Mouse (Mus musculus) midbrain, embryonic 14.5 days (tissue): ENCODE measurements around the gene Fggy. TPM values are rescaled to one million over a fixed set of nuclear protein-coding genes. Genes with fewer than 3 reads are reported as not detected.

ENCODE experiments used
- ATAC-seq: fragments of 200-750 bp; cut with Nextera tagmentation; 2 replicates; pipeline ENCODE4 v1.8.0; 2017; ENCODE audit warnings: moderate number of reproducible peaks, moderate library complexity; ENCODE audit not compliant: low FRiP score, low TSS enrichment
- DNase-seq: peaks from one replicate; pipeline ENCODE4 v3.0.0-alpha.2; 2015
- H3K27ac ChIP-seq: fragments of 300-500 bp; sonication (generic); replicated peaks from 2 replicates; pipeline ENCODE4 v1.5.1; 2014; ENCODE audit warnings: mild to moderate bottlenecking, low read depth, low read length, moderate library complexity
- H3K27me3 ChIP-seq: fragments of 300-500 bp; sonication (generic); 2 replicates; pipeline ENCODE4 v1.6.1; 2014; ENCODE audit warnings: low read length, control low read depth, mixed read lengths; ENCODE audit not compliant: control insufficient read depth, insufficient read depth
- H3K36me3 ChIP-seq: fragments of 300-500 bp; sonication (generic); 2 replicates; pipeline ENCODE4 v1.6.1; 2014; ENCODE audit warnings: low read length, control low read depth; ENCODE audit not compliant: control insufficient read depth, insufficient read depth
- H3K4me1 ChIP-seq: fragments of 300-500 bp; sonication (generic); 2 replicates; pipeline ENCODE4 v1.6.1; 2014; ENCODE audit warnings: mild to moderate bottlenecking, antibody characterized with exemption, low read length, control low read depth; ENCODE audit not compliant: control insufficient read depth, insufficient read depth
- H3K4me2 ChIP-seq: fragments of 300-500 bp; sonication (generic); 2 replicates; pipeline ENCODE4 v1.6.1; 2014; ENCODE audit warnings: mild to moderate bottlenecking, low read length, moderate library complexity
- H3K4me3 ChIP-seq: fragments of 300-500 bp; sonication (generic); replicated peaks from 2 replicates; pipeline ENCODE4 v1.5.1; 2014; ENCODE audit warnings: low read depth, low read length
- H3K9ac ChIP-seq: fragments of 300-500 bp; sonication (generic); replicated peaks from 2 replicates; pipeline ENCODE4 v1.6.1; 2014; ENCODE audit warnings: mild to moderate bottlenecking, low read length, moderate library complexity
- H3K9me3 ChIP-seq: fragments of 300-500 bp; sonication (generic); 2 replicates; pipeline ENCODE4 v1.6.1; 2016; ENCODE audit warnings: low read length, control low read depth, mixed read lengths; ENCODE audit not compliant: control insufficient read depth
- WGBS: fragments of 180-500 bp; shearing (Covaris S2); extraction: QIAGEN DNeasy Blood & Tissue Kit; methylation state at CpG from one replicate; pipeline ENCODE4 v1.1.7; 2014; 5-methylcytosine and 5-hydroxymethylcytosine counted together
- polyA plus RNA-seq: library from polyadenylated mRNA; unstranded; fragments of >200 nt; fragmentation: Nextera tagmentation; extraction: Ambion mirVana; gene quantifications from 2 replicates; pipeline ENCODE4 v1.2.1, GENCODE M21; 2014

The Fggy gene
- polyA plus RNA-seq, 1 experiment from 2014 or later: 8.8 TPM

- no peaks in the 10 kb centered on the region for H3K27me3 ChIP-seq
- ATAC-seq (no peak), DNase-seq (no peak)
- no peaks in the 10 kb centered on the region for H3K9me3 ChIP-seq
- H3K9ac ChIP-seq: no peak overlapping the region
- H3K4me1 ChIP-seq: no peaks in the 10 kb centered on the region
- WGBS: 89% methylated on average over 6 of the region's 6 CpGs
- no peak overlapping the region for H3K27ac ChIP-seq
- H3K36me3 ChIP-seq: no peaks in the 10 kb centered on the region
- H3K4me3 ChIP-seq: no peak overlapping the region
- H3K4me2 ChIP-seq: no peak overlapping the region
Observed at GRCm38 (mm10) chr4:95611390-95611789, 54.1 kb downstream of the Fggy start.

- Histone ChIP-seq H3K4me3 (no peak overlapping the region), H3K36me3 (no peaks in the 10 kb centered on the region), H3K27me3 (no peaks in the 10 kb centered on the region), H3K4me1 (no peaks in the 10 kb centered on the region), H3K9ac (no peak overlapping the region), H3K4me2 (no peak overlapping the region), H3K9me3 (no peaks in the 10 kb centered on the region), H3K27ac (no peak overlapping the region)
- DNase-seq (no peak), ATAC-seq (no peak)
- WGBS: 94% methylated on average over 3 of the region's 3 CpGs
Observed at GRCm38 (mm10) chr4:95621046-95621445, 63.7 kb downstream of the Fggy start.

GRCm38 (mm10) chr4:95624696-95625095 lies 67.4 kb downstream of the Fggy start:
- Histone ChIP-seq H3K4me3 (no peak overlapping the region), H3K36me3 (no peaks in the 10 kb centered on the region), H3K4me1 (no peaks in the 10 kb centered on the region), H3K27ac (no peak overlapping the region), H3K4me2 (no peak overlapping the region), H3K9me3 (no peaks in the 10 kb centered on the region), H3K27me3 (no peaks in the 10 kb centered on the region), H3K9ac (no peak overlapping the region)
- ATAC-seq (no peak), DNase-seq (no peak)
- WGBS: 97% methylated on average over 3 of the region's 3 CpGs

- 75% methylated on average over 4 of the region's 4 CpGs for WGBS
- DNase-seq (no peak), ATAC-seq (no peak)
- H3K4me1 ChIP-seq: no peaks in the 10 kb centered on the region
- no peak overlapping the region for H3K9ac ChIP-seq
- no peaks in the 10 kb centered on the region for H3K27me3 ChIP-seq
- H3K36me3 ChIP-seq: no peaks in the 10 kb centered on the region
- H3K27ac ChIP-seq: no peak overlapping the region
- H3K4me3 ChIP-seq: no peak overlapping the region
- no peak overlapping the region for H3K4me2 ChIP-seq
- H3K9me3 ChIP-seq: no peaks in the 10 kb centered on the region
Observed at GRCm38 (mm10) chr4:95625651-95626050, 68.3 kb downstream of the Fggy start.

GRCm38 (mm10) chr4:95626186-95626585 lies 68.9 kb downstream of the Fggy start:
- Histone ChIP-seq H3K4me2 (no peak overlapping the region), H3K27me3 (no peaks in the 10 kb centered on the region), H3K9me3 (no peaks in the 10 kb centered on the region), H3K9ac (no peak overlapping the region), H3K27ac (no peak overlapping the region), H3K4me3 (no peak overlapping the region), H3K4me1 (no peaks in the 10 kb centered on the region), H3K36me3 (no peaks in the 10 kb centered on the region)
- DNase-seq (no peak), ATAC-seq (no peak)
- 95% methylated on average over 3 of the region's 3 CpGs for WGBS

GRCm38 (mm10) chr4:95634903-95635302 lies 77.6 kb downstream of the Fggy start:
- Histone ChIP-seq H3K9me3 (no peaks in the 10 kb centered on the region), H3K27me3 (no peaks in the 10 kb centered on the region), H3K36me3 (no peaks in the 10 kb centered on the region), H3K4me2 (no peak overlapping the region), H3K9ac (no peak overlapping the region), H3K4me3 (no peak overlapping the region), H3K4me1 (peaks cover 7% of the 10 kb centered on the region; the same call in 1 of the 2 replicates), H3K27ac (no peak overlapping the region)
- DNase-seq (no peak), ATAC-seq (no peak)
- 50% methylated on average over 3 of the region's 3 CpGs for WGBS

- H3K4me1 ChIP-seq: peaks cover 7% of the 10 kb centered on the region; the same call in 1 of the 2 replicates
- DNase-seq (peak; percentile 43), ATAC-seq (no peak)
- H3K27ac ChIP-seq: no peak overlapping the region
- H3K4me2 ChIP-seq: no peak overlapping the region
- H3K27me3 ChIP-seq: no peaks in the 10 kb centered on the region
- no peak overlapping the region for H3K4me3 ChIP-seq
- H3K36me3 ChIP-seq: no peaks in the 10 kb centered on the region
- H3K9me3 ChIP-seq: no peaks in the 10 kb centered on the region
- H3K9ac ChIP-seq: no peak overlapping the region
- 27% methylated on average over 7 of the region's 7 CpGs for WGBS
Observed at GRCm38 (mm10) chr4:95636937-95637749, 79.8 kb downstream of the Fggy start.

- H3K4me3 ChIP-seq: no peak overlapping the region
- H3K4me2 ChIP-seq: no peak overlapping the region
- no peaks in the 10 kb centered on the region for H3K9me3 ChIP-seq
- no peak overlapping the region for H3K9ac ChIP-seq
- no peak overlapping the region for H3K27ac ChIP-seq
- 70% methylated on average over 3 of the region's 3 CpGs for WGBS
- DNase-seq (no peak), ATAC-seq (no peak)
- no peaks in the 10 kb centered on the region for H3K36me3 ChIP-seq
- no peaks in the 10 kb centered on the region for H3K27me3 ChIP-seq
- peaks cover 7% of the 10 kb centered on the region; the same call in 1 of the 2 replicates for H3K4me1 ChIP-seq
Observed at GRCm38 (mm10) chr4:95638063-95638462, 80.8 kb downstream of the Fggy start.

- Histone ChIP-seq H3K4me3 (no peak overlapping the region), H3K36me3 (no peaks in the 10 kb centered on the region), H3K4me2 (no peak overlapping the region), H3K27me3 (no peaks in the 10 kb centered on the region), H3K9me3 (no peaks in the 10 kb centered on the region), H3K9ac (no peak overlapping the region), H3K4me1 (peaks cover 7% of the 10 kb centered on the region; the same call in 1 of the 2 replicates), H3K27ac (no peak overlapping the region)
- 71% methylated on average over 1 of the region's 1 CpGs for WGBS
- ATAC-seq (no peak), DNase-seq (no peak)
Observed at GRCm38 (mm10) chr4:95640831-95641230, 83.5 kb downstream of the Fggy start.
